Mouse (Mus musculus) G1E (cell line): ENCODE results near the gene Lmcd1. TPM values are rescaled to one million over a fixed set of nuclear protein-coding genes. Genes with fewer than 3 reads are reported as not detected.

Source experiments
- ATAC-seq: 2 replicates; pipeline ENCODE4 v1.8.0; 2016; ENCODE audit warnings: mild to moderate bottlenecking; ENCODE audit not compliant: insufficient number of reproducible peaks, poor library complexity, low FRiP score, severe bottlenecking; ENCODE audit errors: extremely low read depth
- DNase-seq: peaks from one replicate; pipeline ENCODE4 v3.0.0; 2012; ENCODE audit warnings: low spot score
- H3K27me3 ChIP-seq: 2 replicates; pipeline ENCODE4 v1.6.1; 2012; ENCODE audit warnings: mild to moderate bottlenecking, low read length, inconsistent platforms; ENCODE audit not compliant: insufficient read depth
- H3K36me3 ChIP-seq: replicated peaks from 2 replicates; pipeline ENCODE3; 2012; ENCODE audit warnings: mild to moderate bottlenecking, inconsistent platforms
- H3K4me1 ChIP-seq: 2 replicates; pipeline ENCODE4 v1.6.1; 2012; ENCODE audit warnings: low read depth, low read length, inconsistent platforms, mixed read lengths; ENCODE audit not compliant: insufficient read depth
- H3K4me3 ChIP-seq: 2 replicates; pipeline ENCODE4 v1.5.1; 2012; ENCODE audit warnings: low read depth, mild to moderate bottlenecking, inconsistent platforms, low read length, moderate library complexity, mixed read lengths
- H3K9me3 ChIP-seq: replicated peaks from 2 replicates; pipeline ENCODE4 v1.6.1; 2012; ENCODE audit warnings: inconsistent platforms
- CTCF ChIP-seq: IDR thresholded peaks from 2 replicates; pipeline ENCODE4 v1.5.1; 2012; ENCODE audit warnings: low read depth, low read length, inconsistent platforms, mixed read lengths
- GATA1 ChIP-seq: IDR thresholded peaks from 2 replicates; pipeline ENCODE4 v1.6.1; 2012; ENCODE audit warnings: borderline replicate concordance, low read length, inconsistent platforms, mixed read lengths
- GATA2 ChIP-seq: IDR thresholded peaks from 2 replicates; pipeline ENCODE4 v1.6.1; 2012; ENCODE audit warnings: low read depth, low read length, inconsistent platforms, borderline replicate concordance
- POLR2AphosphoS5 ChIP-seq: IDR thresholded peaks from 2 replicates; pipeline ENCODE4 v1.6.1; 2012; ENCODE audit warnings: low read depth, low read length, inconsistent platforms; ENCODE audit not compliant: insufficient replicate concordance
- TAL1 ChIP-seq: conservative IDR thresholded peaks from 2 replicates; pipeline ENCODE4 v1.6.1; 2012; ENCODE audit warnings: low read depth, low read length, inconsistent platforms, mixed read lengths
- polyA plus RNA-seq: library from polyadenylated mRNA; stranded (reverse); fragments of >175 nt; gene quantifications from 2 replicates; pipeline ENCODE4 v1.2.3, GENCODE M21; 2012
- total RNA-seq, 2 experiments: library from RNA; stranded (forward) in 1 of 2; stranded (reverse) in 1 of 2; fragments of 200-1000 nt in 1 of 2; fragments of >200 nt in 1 of 2; fragmentation: Nextera tagmentation in 1 of 2; gene quantifications; 2 replicates each; pipeline ENCODE4 v1.2.3; 2014 to 2017

Lmcd1 gene
- total and polyA plus RNA-seq, 3 experiments = 0.11 TPM; not detected in 2

- Histone ChIP-seq H3K9me3 (peaks cover 33% of the 10 kb centered on the region), H3K4me3 (no peak overlapping the region), H3K4me1 (no peaks in the 10 kb centered on the region), H3K36me3 (no peaks in the 10 kb centered on the region), H3K27me3 (no peaks in the 10 kb centered on the region)
- DNase-seq = no peak
- ATAC-seq = no peak
- TF ChIP-seq GATA2 = no peak
- no peak for TF ChIP-seq TAL1
- no peak for TF ChIP-seq GATA1
- TF ChIP-seq CTCF = no peak
- no peak for TF ChIP-seq POLR2AphosphoS5
Measured at GRCm38 (mm10) chr6:112333930-112334329, 60.4 kb downstream of the Lmcd1 start.

DNA sequence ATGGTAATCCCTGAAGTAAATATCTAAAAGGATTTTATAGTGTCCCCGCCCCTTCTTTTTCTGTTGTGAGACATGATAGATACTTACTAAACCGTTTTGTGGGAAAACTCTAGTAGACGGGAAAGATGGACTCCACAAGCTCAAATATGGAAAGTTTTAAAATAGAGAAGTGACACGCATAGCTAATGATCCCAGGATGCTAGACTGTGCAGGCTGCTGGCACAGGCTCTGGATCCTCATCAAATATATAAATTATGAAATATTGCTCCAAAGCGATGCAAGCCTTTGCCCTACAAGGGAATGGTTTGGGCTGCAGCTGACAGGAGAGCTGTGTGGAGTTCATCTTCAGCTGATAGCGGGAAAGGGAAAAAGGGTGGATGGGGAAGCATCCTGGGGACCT is 64.1 kb downstream of the Lmcd1 start:
- H3K9me3 ChIP-seq = peaks cover 39% of the 10 kb centered on the region
- no peak overlapping the region for H3K4me3 ChIP-seq
- TF ChIP-seq POLR2AphosphoS5 (no peak), TAL1 (no peak), CTCF (no peak), GATA2 (no peak), GATA1 (no peak)
- no peaks in the 10 kb centered on the region for H3K27me3 ChIP-seq
- no peaks in the 10 kb centered on the region for H3K4me1 ChIP-seq
- H3K36me3 ChIP-seq = no peaks in the 10 kb centered on the region
- no peak for ATAC-seq
- no peak for DNase-seq

GRCm38 (mm10) chr6:112339016-112339415 is 65.5 kb downstream of the Lmcd1 start:
- TF ChIP-seq TAL1 (no peak), CTCF (no peak), POLR2AphosphoS5 (no peak), GATA2 (no peak), GATA1 (no peak)
- Histone ChIP-seq H3K9me3 (peaks cover 32% of the 10 kb centered on the region), H3K27me3 (no peaks in the 10 kb centered on the region), H3K4me1 (no peaks in the 10 kb centered on the region), H3K36me3 (no peaks in the 10 kb centered on the region), H3K4me3 (no peak overlapping the region)
- ATAC-seq (no peak), DNase-seq (no peak)

- Histone ChIP-seq H3K36me3 (no peaks in the 10 kb centered on the region), H3K4me3 (no peak overlapping the region), H3K27me3 (no peaks in the 10 kb centered on the region), H3K4me1 (no peaks in the 10 kb centered on the region), H3K9me3 (peaks cover 48% of the 10 kb centered on the region)
- TF ChIP-seq POLR2AphosphoS5 (no peak), TAL1 (no peak), GATA1 (no peak), CTCF (no peak), GATA2 (no peak)
- ATAC-seq (no peak), DNase-seq (no peak)
Measured at GRCm38 (mm10) chr6:112350452-112350851, 76.9 kb downstream of the Lmcd1 start.

DNA sequence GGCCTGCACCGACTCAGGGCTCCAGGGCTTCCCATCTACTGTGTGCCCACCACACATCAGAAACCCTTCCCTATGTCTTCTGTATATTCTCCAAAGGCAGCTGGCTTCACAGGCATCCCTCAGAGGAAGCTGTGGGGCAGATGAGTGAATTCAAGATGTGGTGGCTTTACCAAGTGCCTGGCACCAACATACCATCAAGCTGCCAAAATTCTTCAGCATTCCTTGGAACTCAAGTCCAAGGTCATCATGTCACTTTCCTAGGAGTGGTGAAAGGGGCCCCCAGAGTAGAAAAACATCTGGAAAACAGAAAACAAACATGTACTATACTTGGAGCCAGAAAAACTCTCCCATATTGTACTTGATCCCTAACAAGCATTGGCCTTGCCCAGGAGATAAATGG is 85.8 kb downstream of the Lmcd1 start:
- Histone ChIP-seq H3K27me3 (no peaks in the 10 kb centered on the region), H3K9me3 (peaks cover 57% of the 10 kb centered on the region), H3K4me1 (no peaks in the 10 kb centered on the region), H3K36me3 (no peaks in the 10 kb centered on the region), H3K4me3 (no peak overlapping the region)
- ATAC-seq (no peak), DNase-seq (no peak)
- TF ChIP-seq TAL1 (no peak), GATA2 (no peak), GATA1 (no peak), CTCF (no peak), POLR2AphosphoS5 (no peak)

DNA sequence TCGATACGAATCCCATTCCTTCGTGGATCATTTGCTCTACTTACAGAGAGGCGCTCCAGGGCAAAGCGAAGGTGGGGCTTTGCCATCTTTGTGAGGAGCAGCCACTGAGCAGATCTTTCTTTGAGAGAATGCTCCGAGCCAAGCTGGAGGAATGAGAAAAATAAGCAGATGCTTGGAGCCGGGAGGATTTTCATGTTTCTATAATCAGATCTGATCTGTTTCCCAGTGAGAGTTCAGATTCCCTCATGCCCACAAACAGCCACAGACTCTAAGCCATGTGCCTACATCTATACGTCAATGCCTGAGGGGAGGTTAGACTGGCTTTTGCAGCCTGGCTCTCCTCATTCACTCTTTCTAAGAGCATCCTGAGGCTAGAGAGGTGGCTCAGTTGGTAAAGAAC is 87.1 kb downstream of the Lmcd1 start:
- no peak for TF ChIP-seq POLR2AphosphoS5
- TF ChIP-seq CTCF = no peak
- TF ChIP-seq TAL1 = no peak
- no peak for TF ChIP-seq GATA2
- no peak for TF ChIP-seq GATA1
- DNase-seq (no peak), ATAC-seq (no peak)
- Histone ChIP-seq H3K9me3 (peaks cover 54% of the 10 kb centered on the region), H3K4me1 (no peaks in the 10 kb centered on the region), H3K4me3 (no peak overlapping the region), H3K27me3 (no peaks in the 10 kb centered on the region), H3K36me3 (no peaks in the 10 kb centered on the region)

DNA sequence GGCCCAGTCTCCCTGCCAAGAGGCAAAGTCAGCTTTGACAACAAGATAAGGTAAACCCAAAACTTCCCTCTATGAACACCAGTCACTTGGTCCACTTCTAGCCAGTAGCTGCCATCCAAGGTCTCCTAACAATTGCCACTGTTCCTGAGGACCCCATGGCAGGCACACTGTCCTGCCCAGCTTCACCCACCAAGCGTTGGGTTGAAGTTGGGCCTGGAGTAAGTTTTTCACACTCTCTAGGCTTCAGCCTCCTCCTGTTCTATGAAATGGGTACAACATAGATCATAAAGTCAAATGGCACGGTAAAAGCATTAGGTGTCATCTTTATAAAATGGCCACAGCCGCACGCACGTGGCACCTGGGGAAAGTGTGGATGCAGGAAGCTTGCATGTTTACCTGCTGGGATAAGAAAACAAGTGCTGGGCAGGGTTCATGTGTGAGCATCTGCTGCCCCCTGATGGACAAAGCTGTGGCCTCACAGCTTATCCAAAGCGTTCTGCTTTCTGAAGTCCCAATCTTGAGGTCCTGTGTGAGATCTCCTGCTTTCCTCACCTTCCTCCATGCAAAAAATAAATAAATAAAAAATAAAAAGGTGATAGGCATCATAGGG is 88.9 kb downstream of the Lmcd1 start:
- H3K9me3 ChIP-seq = peaks cover 51% of the 10 kb centered on the region
- no peak overlapping the region for H3K4me3 ChIP-seq
- no peaks in the 10 kb centered on the region for H3K4me1 ChIP-seq
- no peaks in the 10 kb centered on the region for H3K27me3 ChIP-seq
- ATAC-seq (no peak), DNase-seq (no peak)
- TF ChIP-seq GATA2 (no peak), GATA1 (no peak), CTCF (no peak), POLR2AphosphoS5 (no peak), TAL1 (no peak)
- no peaks in the 10 kb centered on the region for H3K36me3 ChIP-seq
